Mouse (Mus musculus) thymus, adult 2 months (tissue): ENCODE data around the gene Set.

Experiments used
- CTCF ChIP-seq: fragments of 200-500 bp; IDR thresholded peaks from 2 replicates; pipeline ENCODE4 v1.5.1; 2012; ENCODE audit warnings: mild to moderate bottlenecking, control low read depth, low read length, moderate library complexity, borderline replicate concordance; ENCODE audit not compliant: control insufficient read depth, poor library complexity, insufficient read depth; ENCODE audit errors: extremely low read depth
- POLR2A ChIP-seq: fragments of 200-500 bp; IDR thresholded peaks from 2 replicates; pipeline ENCODE4 v1.6.1; 2012; ENCODE audit warnings: mild to moderate bottlenecking, low read length, control low read depth, moderate library complexity; ENCODE audit not compliant: control insufficient read depth, poor library complexity, insufficient read depth; ENCODE audit errors: extremely low read depth

DNA sequence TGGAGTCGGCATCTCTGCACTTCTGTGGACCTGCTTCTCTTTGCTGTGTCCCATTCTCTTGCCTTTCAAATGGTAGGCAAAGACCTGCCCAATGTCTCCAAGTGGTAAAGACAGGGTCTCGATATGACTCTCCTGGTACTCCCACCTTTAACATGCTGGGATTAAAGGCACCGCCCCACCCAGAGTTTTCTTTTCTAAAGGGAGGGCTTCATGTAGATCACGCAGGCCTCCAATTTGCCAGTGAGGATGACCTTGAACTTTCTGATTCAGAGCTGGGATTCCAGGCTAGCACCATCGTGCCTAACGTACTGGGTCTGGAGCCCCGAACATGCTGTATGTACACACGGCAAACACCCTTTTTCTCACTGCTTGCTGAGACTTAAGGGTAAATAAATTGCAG lies 6.1 kb downstream of the Set start:
- TF ChIP-seq CTCF (no peak), POLR2A (no peak)
